Mouse (Mus musculus) forebrain, embryonic 15.5 days (tissue): Measurements from ENCODE around the gene Fyttd1. TPM values are rescaled to one million over a fixed set of nuclear protein-coding genes. Genes with fewer than 3 reads are reported as not detected.
A peak's percentile ranks its signal among the peaks of the same experiment; 100 is the strongest.

ENCODE experiments used
- ATAC-seq: fragments of 200-750 bp; cut with Nextera tagmentation; replicated peaks from 2 replicates; pipeline ENCODE4 v1.8.0; 2017; ENCODE audit warnings: mild to moderate bottlenecking, moderate TSS enrichment, moderate library complexity
- H3K27ac ChIP-seq: fragments of 300-500 bp; sonication (generic); replicated peaks from 2 replicates; pipeline ENCODE4 v1.5.1; 2015; ENCODE audit warnings: mild to moderate bottlenecking, inconsistent platforms
- H3K27me3 ChIP-seq: fragments of 300-500 bp; sonication (generic); 2 replicates; pipeline ENCODE4 v1.6.1; 2015; ENCODE audit warnings: inconsistent platforms
- H3K36me3 ChIP-seq: fragments of 300-500 bp; sonication (generic); 2 replicates; pipeline ENCODE4 v1.6.1; 2015; ENCODE audit warnings: mild to moderate bottlenecking, inconsistent platforms
- H3K4me1 ChIP-seq: fragments of 300-500 bp; sonication (generic); 2 replicates; pipeline ENCODE4 v1.6.1; 2015; ENCODE audit warnings: inconsistent platforms
- H3K4me2 ChIP-seq: fragments of 300-500 bp; sonication (generic); replicated peaks from 2 replicates; pipeline ENCODE4 v1.6.1; 2015; ENCODE audit warnings: mild to moderate bottlenecking, inconsistent platforms
- H3K4me3 ChIP-seq: fragments of 300-500 bp; sonication (generic); 2 replicates; pipeline ENCODE4 v1.5.1; 2015; ENCODE audit warnings: mild to moderate bottlenecking, inconsistent platforms
- H3K9ac ChIP-seq: fragments of 300-500 bp; sonication (generic); replicated peaks from 2 replicates; pipeline ENCODE4 v1.6.1; 2015; ENCODE audit warnings: mild to moderate bottlenecking, inconsistent platforms
- H3K9me3 ChIP-seq: fragments of 300-500 bp; sonication (generic); 2 replicates; pipeline ENCODE4 v1.6.1; 2016; ENCODE audit warnings: inconsistent platforms
- WGBS: fragments of 180-500 bp; shearing (Covaris S2); methylation state at CpG from one replicate; pipeline ENCODE4 v1.1.7; 2015; ENCODE audit warnings: mixed read lengths; 5-methylcytosine and 5-hydroxymethylcytosine counted together
- polyA plus RNA-seq: library from polyadenylated mRNA; unstranded; fragments of >200 nt; fragmentation: Nextera tagmentation; extraction: Ambion mirVana; gene quantifications from 2 replicates; pipeline ENCODE4 v1.2.1, GENCODE M21; 2015

Fyttd1 gene
- polyA plus RNA-seq, result 110 and 122 TPM in 2 replicates

- no peaks in the 10 kb centered on the region for H3K36me3 ChIP-seq
- peak within 1 kb of the TSS; percentile 86 for H3K27ac ChIP-seq
- ATAC-seq, result peak; percentile 99
- peak within 1 kb of the TSS; percentile 75 for H3K4me3 ChIP-seq
- under 1% methylated on average over 70 of the region's 83 CpGs for WGBS
- H3K4me2 ChIP-seq, result peak within 1 kb of the TSS; percentile 68
- H3K27me3 ChIP-seq, result no peaks in the 10 kb centered on the region
- H3K4me1 ChIP-seq, result peaks cover 29% of the 10 kb centered on the region
- H3K9ac ChIP-seq, result peak within 1 kb of the TSS; percentile 81
- H3K9me3 ChIP-seq, result no peaks in the 10 kb centered on the region
Observed at GRCm38 (mm10) chr16:32877343-32878156, at the start of gene Fyttd1, which contains the start of gene Rubcn. Gene Fyttd1, plus strand, starts transcription at chr16:32877500. Gene Rubcn, minus strand, starts transcription at chr16:32877766.

- WGBS, result 93% methylated on average over 11 of the region's 11 CpGs
- H3K27ac ChIP-seq, result no peak overlapping the region
- ATAC-seq, result no peak
- H3K27me3 ChIP-seq, result no peaks in the 10 kb centered on the region
- no peak overlapping the region for H3K4me3 ChIP-seq
- peaks cover 52% of the 10 kb centered on the region for H3K36me3 ChIP-seq
- H3K4me2 ChIP-seq, result no peak overlapping the region
- no peaks in the 10 kb centered on the region for H3K9me3 ChIP-seq
- no peak overlapping the region for H3K9ac ChIP-seq
- H3K4me1 ChIP-seq, result no peaks in the 10 kb centered on the region
Observed at GRCm38 (mm10) chr16:32829104-32829503, 48.2 kb upstream of the Fyttd1 start.

GRCm38 (mm10) chr16:32831501-32831900, 45.8 kb upstream of the Fyttd1 start:
- Histone ChIP-seq H3K36me3 (peaks cover 40% of the 10 kb centered on the region), H3K9me3 (no peaks in the 10 kb centered on the region), H3K4me1 (no peaks in the 10 kb centered on the region), H3K27me3 (no peaks in the 10 kb centered on the region), H3K4me2 (no peak overlapping the region), H3K27ac (no peak overlapping the region), H3K9ac (no peak overlapping the region), H3K4me3 (no peak overlapping the region)
- WGBS, result 78% methylated on average over 4 of the region's 4 CpGs
- ATAC-seq, result no peak

GRCm38 (mm10) chr16:32847103-32847502, 30.2 kb upstream of the Fyttd1 start:
- Histone ChIP-seq H3K4me1 (no peaks in the 10 kb centered on the region), H3K4me2 (no peak overlapping the region), H3K9ac (no peak overlapping the region), H3K27ac (no peak overlapping the region), H3K9me3 (no peaks in the 10 kb centered on the region), H3K36me3 (peaks cover 70% of the 10 kb centered on the region), H3K27me3 (no peaks in the 10 kb centered on the region), H3K4me3 (no peak overlapping the region)
- WGBS, result 93% methylated on average over 11 of the region's 11 CpGs
- no peak for ATAC-seq

- H3K27me3 ChIP-seq, result no peaks in the 10 kb centered on the region
- H3K27ac ChIP-seq, result no peak overlapping the region
- H3K36me3 ChIP-seq, result peaks cover 57% of the 10 kb centered on the region
- H3K9ac ChIP-seq, result no peak overlapping the region
- no peak for ATAC-seq
- no peaks in the 10 kb centered on the region for H3K9me3 ChIP-seq
- H3K4me1 ChIP-seq, result peaks cover 10% of the 10 kb centered on the region
- H3K4me3 ChIP-seq, result no peak overlapping the region
- no peak overlapping the region for H3K4me2 ChIP-seq
- WGBS, result 91% methylated on average over 11 of the region's 11 CpGs
Observed at GRCm38 (mm10) chr16:32849042-32849830, 28.1 kb upstream of the Fyttd1 start.

- Histone ChIP-seq H3K9me3 (no peaks in the 10 kb centered on the region), H3K4me3 (no peak overlapping the region), H3K36me3 (peaks cover 16% of the 10 kb centered on the region), H3K9ac (no peak overlapping the region), H3K27ac (peak overlapping the region; percentile 68; the same call in 1 of the 2 replicates), H3K4me1 (peaks cover 13% of the 10 kb centered on the region), H3K27me3 (no peaks in the 10 kb centered on the region), H3K4me2 (no peak overlapping the region)
- 63% methylated on average over 13 of the region's 13 CpGs for WGBS
- ATAC-seq, result no peak
Observed at GRCm38 (mm10) chr16:32853492-32854049, 23.7 kb upstream of the Fyttd1 start.

GRCm38 (mm10) chr16:32854050-32854571, 23.2 kb upstream of the Fyttd1 start:
- peaks cover 10% of the 10 kb centered on the region for H3K36me3 ChIP-seq
- H3K4me2 ChIP-seq, result no peak overlapping the region
- H3K9me3 ChIP-seq, result no peaks in the 10 kb centered on the region
- no peak overlapping the region for H3K9ac ChIP-seq
- H3K27me3 ChIP-seq, result no peaks in the 10 kb centered on the region
- ATAC-seq, result peak; percentile 58; the same call in 1 of the 2 replicates
- H3K4me1 ChIP-seq, result peaks cover 13% of the 10 kb centered on the region
- no peak overlapping the region for H3K4me3 ChIP-seq
- WGBS, result 46% methylated on average over 2 of the region's 2 CpGs
- peak overlapping the region; percentile 68 for H3K27ac ChIP-seq

GRCm38 (mm10) chr16:32856751-32857150, 20.5 kb upstream of the Fyttd1 start:
- Histone ChIP-seq H3K9me3 (no peaks in the 10 kb centered on the region), H3K9ac (no peak overlapping the region), H3K4me1 (peaks cover 13% of the 10 kb centered on the region), H3K4me2 (no peak overlapping the region), H3K4me3 (no peak overlapping the region), H3K27me3 (no peaks in the 10 kb centered on the region), H3K36me3 (peaks cover 12% of the 10 kb centered on the region; the same call in 1 of the 2 replicates), H3K27ac (no peak overlapping the region)
- WGBS, result 88% methylated on average over 3 of the region's 3 CpGs
- ATAC-seq, result no peak

- Histone ChIP-seq H3K4me2 (no peak overlapping the region), H3K36me3 (peaks cover 8% of the 10 kb centered on the region; the same call in 1 of the 2 replicates), H3K4me3 (no peak overlapping the region), H3K27ac (no peak overlapping the region), H3K4me1 (peaks cover 12% of the 10 kb centered on the region), H3K9me3 (no peaks in the 10 kb centered on the region), H3K27me3 (no peaks in the 10 kb centered on the region), H3K9ac (no peak overlapping the region)
- WGBS, result 68% methylated on average over 4 of the region's 4 CpGs
- no peak for ATAC-seq
Observed at GRCm38 (mm10) chr16:32858356-32858755, 18.9 kb upstream of the Fyttd1 start.

GRCm38 (mm10) chr16:32858771-32859636, 18.3 kb upstream of the Fyttd1 start:
- ATAC-seq, result no peak

GRCm38 (mm10) chr16:32861813-32862385, 15.4 kb upstream of the Fyttd1 start:
- Histone ChIP-seq H3K36me3 (peaks cover 10% of the 10 kb centered on the region; the same call in 1 of the 2 replicates), H3K4me2 (no peak overlapping the region), H3K9me3 (no peaks in the 10 kb centered on the region), H3K27ac (no peak overlapping the region), H3K4me1 (peaks cover 8% of the 10 kb centered on the region), H3K9ac (no peak overlapping the region), H3K27me3 (no peaks in the 10 kb centered on the region), H3K4me3 (no peak overlapping the region)
- no peak for ATAC-seq
- 87% methylated on average over 3 of the region's 3 CpGs for WGBS

More at GRCm38 (mm10) chr16:32858771-32859636, 18.3 kb upstream of the Fyttd1 start:
- 78% methylated on average over 12 of the region's 12 CpGs for WGBS
- no peaks in the 10 kb centered on the region for H3K27me3 ChIP-seq
- no peak overlapping the region for H3K9ac ChIP-seq
- no peak overlapping the region for H3K4me3 ChIP-seq
- H3K9me3 ChIP-seq, result no peaks in the 10 kb centered on the region
- no peak overlapping the region for H3K4me2 ChIP-seq
- peaks cover 5% of the 10 kb centered on the region for H3K4me1 ChIP-seq
- H3K27ac ChIP-seq, result no peak overlapping the region
- peaks cover 8% of the 10 kb centered on the region; the same call in 1 of the 2 replicates for H3K36me3 ChIP-seq
